ENCODE assay signal across 21 mouse cellular contexts in genomic region chr14:57392278-57392677, GRCm38 (mm10). TPM values are rescaled to one million over a fixed set of nuclear protein-coding genes. Genes with fewer than 3 reads are reported as not detected.
DNase-seq lines count a peak whose midpoint lies in the region; ATAC-seq lines count a peak whose summit lies in the region.
"Had no signal": no experiment of that assay in that cellular context is flagged by ENCODE, and none has a peak within 500 bp of the region (broad histone marks: within the 10 kb centered on the region; RNA-seq: fewer than 3 reads in every experiment).

No protein-coding gene starts in this region.

- H3K36me3 ChIP-seq in kidney, embryonic 16.5 days (ENCODE audit: insufficient read depth, low read length), result no peaks in the 10 kb centered on the region
- no peaks in the 10 kb centered on the region for H3K36me3 ChIP-seq in midbrain, embryonic 13.5 days
- H3K36me3 ChIP-seq: embryonic facial prominence, embryonic 12.5 days; forebrain, embryonic 12.5 days; heart, embryonic 12.5 days; hindbrain, embryonic 10.5 days had no signal

- H3K4me1 ChIP-seq in kidney, embryonic 16.5 days (ENCODE audit: insufficient read depth, low read length), result 0 out of 2 replicates have a peak, but pooled peaks cover 1% of the 10 kb centered on the region
- no peaks in the 10 kb centered on the region for H3K4me1 ChIP-seq in midbrain, embryonic 13.5 days (replicated peaks)
- H3K4me1 ChIP-seq: forebrain, embryonic 12.5 days had no signal

- H3K9me3 ChIP-seq in kidney, embryonic 16.5 days (ENCODE audit: low read length), result no peaks in the 10 kb centered on the region
- no peaks in the 10 kb centered on the region for H3K9me3 ChIP-seq in midbrain, embryonic 13.5 days
- H3K9me3 ChIP-seq: embryonic facial prominence, embryonic 12.5 days; forebrain, embryonic 12.5 days; heart, embryonic 12.5 days; hindbrain, embryonic 10.5 days had no signal

- H3K4me2 ChIP-seq in kidney, embryonic 16.5 days (replicated peaks; ENCODE audit: low read depth, low read length), result no peak overlapping the region
- no peak overlapping the region for H3K4me2 ChIP-seq in midbrain, embryonic 13.5 days (replicated peaks)
- H3K4me2 ChIP-seq: embryonic facial prominence, embryonic 12.5 days; forebrain, embryonic 12.5 days; heart, embryonic 12.5 days had no signal

- no peak for DNase-seq in kidney, postnatal 10 days
- DNase-seq in testis, postnatal 14 days (ENCODE audit: low spot score), result peak; percentile 35
- no peak for DNase-seq in testis, postnatal 10 days (ENCODE audit: low spot score)
- DNase-seq in large intestine, adult 2 months (ENCODE audit: low read depth, low spot score), result peak; percentile 75
- DNase-seq: adrenal gland, postnatal 14 days; cerebellum, adult 11-12 months; cerebellum, adult 9-10 months; cerebellum, postnatal 25 days; forebrain, postnatal 0 days; gastrocnemius, adult 2 months; gastrocnemius, postnatal 25 days had no signal

- 63% methylated on average over 5 of the region's 5 CpGs for WGBS in kidney, embryonic 16.5 days
- 23% methylated on average over 5 of the region's 5 CpGs for WGBS in large intestine, adult 2 months
- WGBS in midbrain, embryonic 13.5 days, result 71% methylated on average over 5 of the region's 5 CpGs

- peak; percentile 49; the same call in 1 of the 2 replicates for ATAC-seq in kidney, embryonic 16.5 days (ENCODE audit: low FRiP score, low TSS enrichment)
- no peak for ATAC-seq in erythroblast, adult 5-6 weeks (replicated peaks; ENCODE audit: low FRiP score, poor library complexity, severe bottlenecking)
- no peak for ATAC-seq in monocyte, adult 5-6 weeks (replicated peaks; ENCODE audit: insufficient number of reproducible peaks, low FRiP score, low TSS enrichment, poor library complexity, severe bottlenecking)
- ATAC-seq in midbrain, embryonic 13.5 days, result no peak
- ATAC-seq: activated CD4-positive, CD25-positive, alpha-beta regulatory T cell, adult 4 months; forebrain, postnatal 0 days; Patski had no signal

- no peak overlapping the region for H3K27ac ChIP-seq in kidney, embryonic 16.5 days (ENCODE audit: low read length)
- no peak overlapping the region for H3K27ac ChIP-seq in midbrain, embryonic 13.5 days
- H3K27ac ChIP-seq: embryonic facial prominence, embryonic 12.5 days; forebrain, embryonic 12.5 days; gastrocnemius, adult 2 months; hindbrain, embryonic 10.5 days had no signal

- no peak overlapping the region for H3K9ac ChIP-seq in kidney, embryonic 16.5 days (replicated peaks; ENCODE audit: low read length)
- H3K9ac ChIP-seq in midbrain, embryonic 13.5 days (replicated peaks), result no peak overlapping the region
- H3K9ac ChIP-seq: embryonic facial prominence, embryonic 12.5 days; forebrain, embryonic 12.5 days; forebrain, postnatal 0 days; heart, embryonic 12.5 days had no signal

- H3K4me3 ChIP-seq in kidney, embryonic 16.5 days (ENCODE audit: low read length), result no peak overlapping the region
- H3K4me3 ChIP-seq in midbrain, embryonic 13.5 days (replicated peaks), result no peak overlapping the region
- H3K4me3 ChIP-seq: embryonic facial prominence, embryonic 12.5 days; forebrain, embryonic 12.5 days; gastrocnemius, adult 2 months; heart, embryonic 12.5 days; hindbrain, embryonic 10.5 days had no signal

- H3K27me3 ChIP-seq in kidney, embryonic 16.5 days (ENCODE audit: insufficient read depth, low read length), result no peaks in the 10 kb centered on the region
- peaks cover 12% of the 10 kb centered on the region for H3K27me3 ChIP-seq in midbrain, embryonic 13.5 days
- H3K27me3 ChIP-seq: embryonic facial prominence, embryonic 12.5 days; Patski had no signal

RNA-seq across cellular contexts. Expression of gene Cryl1, which starts 6.1 kb away (rescaled TPM):
- 41.4 and 49.7 TPM in 2 replicates for polyA plus RNA-seq in kidney, embryonic 16.5 days (2015; fragmentation: Nextera tagmentation; extraction: Ambion mirVana)
- 143 and 185 TPM in 2 replicates for polyA plus RNA-seq in large intestine, adult 2 months (2012; rRNA removed)
- total RNA-seq in erythroblast, adult 5-6 weeks (2015; ENCODE audit: low replicate concordance), result 2.9 and 4.0 TPM in 2 replicates
- 3.3 and 7.3 TPM in 2 replicates for total RNA-seq in erythroblast, adult 5-6 weeks (2017; ENCODE audit: low replicate concordance)
- total RNA-seq in monocyte, adult 5-6 weeks (2017), result 5.0 to 8.0 TPM (median 5.3 TPM) in 3 replicates
- 5.6 and 6.6 TPM in 2 replicates for polyA plus RNA-seq in midbrain, embryonic 13.5 days (2015; fragmentation: Nextera tagmentation; extraction: Ambion mirVana)

RNA-seq across cellular contexts. Expression of gene Ift88, which starts 31.6 kb away (rescaled TPM):
- polyA plus RNA-seq in kidney, embryonic 16.5 days (2015; fragmentation: Nextera tagmentation; extraction: Ambion mirVana), result 12.0 and 15.3 TPM in 2 replicates
- polyA plus RNA-seq in large intestine, adult 2 months (2012; rRNA removed), result 1.7 and 3.1 TPM in 2 replicates
- 0.58 and 2.7 TPM in 2 replicates for total RNA-seq in erythroblast, adult 5-6 weeks (2015; ENCODE audit: low replicate concordance)
- 2.9 TPM in 1 of 2 replicates, not detected in the other for total RNA-seq in erythroblast, adult 5-6 weeks (2017; ENCODE audit: low replicate concordance)
- total RNA-seq in monocyte, adult 5-6 weeks (2017), result 2.7 to 9.5 TPM (median 3.3 TPM) in 3 replicates
- polyA plus RNA-seq in midbrain, embryonic 13.5 days (2015; fragmentation: Nextera tagmentation; extraction: Ambion mirVana), result 22.1 and 22.3 TPM in 2 replicates

Comparison
In these comparisons a context has a peak if more than half of its experiments do, and no peak if none do; other contexts are left out.
1. DNase-seq: peak in testis, postnatal 14 days (single experiment) and large intestine, adult 2 months (single experiment); none in kidney, postnatal 10 days (single experiment) and testis, postnatal 10 days (single experiment).